Mouse (Mus musculus): ENCODE measurements around the gene Tshb.

Tshb gene

GRCm38 (mm10) chr3:102782618-102783017 lies at the start of gene Tshb:
Gene Tshb, minus strand, starts transcription at chr3:102782718.
- no peak for DNase-seq

- DNase-seq: peak; percentile 46
These were observed 21.4 kb upstream of the Tshb start for GRCm38 (mm10) chr3:102803937-102804336.

- no peak for DNase-seq
These were observed 4.9 kb upstream of the Tshb start for GRCm38 (mm10) chr3:102787369-102787768.

GRCm38 (mm10) chr3:102773018-102773417 lies 9.5 kb downstream of the Tshb start:
- no peak for DNase-seq

- DNase-seq: no peak
These were observed 17.7 kb downstream of the Tshb start for GRCm38 (mm10) chr3:102764850-102765249.

GRCm38 (mm10) chr3:102763713-102764400 lies 18.7 kb downstream of the Tshb start:
- peak; percentile 64 for DNase-seq

- DNase-seq: peak; percentile 61
These were observed 20.1 kb downstream of the Tshb start for GRCm38 (mm10) chr3:102762388-102762787.

GRCm38 (mm10) chr3:102760236-102760635 lies 22.3 kb downstream of the Tshb start:
- no peak for DNase-seq

GRCm38 (mm10) chr3:102757019-102757418 lies 25.5 kb downstream of the Tshb start:
- DNase-seq: no peak

GRCm38 (mm10) chr3:102755801-102756200 lies 26.7 kb downstream of the Tshb start:
- no peak for DNase-seq

- no peak for DNase-seq
These were observed 30.1 kb downstream of the Tshb start for GRCm38 (mm10) chr3:102752457-102752856.

- DNase-seq: no peak
These were observed 30.5 kb downstream of the Tshb start for GRCm38 (mm10) chr3:102752053-102752452.

GRCm38 (mm10) chr3:102751536-102751935 lies 31.0 kb downstream of the Tshb start:
- DNase-seq: no peak

- no peak for DNase-seq
These were observed 31.4 kb downstream of the Tshb start for GRCm38 (mm10) chr3:102751136-102751535.

- no peak for DNase-seq
These were observed 33.8 kb downstream of the Tshb start for GRCm38 (mm10) chr3:102748686-102749085.

- DNase-seq: no peak
These were observed 34.5 kb downstream of the Tshb start for GRCm38 (mm10) chr3:102748038-102748437.

- DNase-seq: no peak
These were observed 36.3 kb downstream of the Tshb start for GRCm38 (mm10) chr3:102746174-102746573.

- no peak for DNase-seq
These were observed 37.9 kb downstream of the Tshb start for GRCm38 (mm10) chr3:102744657-102745056.

GRCm38 (mm10) chr3:102743781-102744471 lies 38.6 kb downstream of the Tshb start:
- DNase-seq: no peak

GRCm38 (mm10) chr3:102743202-102743601 lies 39.3 kb downstream of the Tshb start:
- no peak for DNase-seq

- no peak for DNase-seq
These were observed 39.8 kb downstream of the Tshb start for GRCm38 (mm10) chr3:102742725-102743124.

GRCm38 (mm10) chr3:102738926-102739325 lies 43.6 kb downstream of the Tshb start:
- no peak for DNase-seq

GRCm38 (mm10) chr3:102738161-102738901 lies 44.2 kb downstream of the Tshb start:
- no peak for DNase-seq

- DNase-seq: no peak
These were observed 45.4 kb downstream of the Tshb start for GRCm38 (mm10) chr3:102737106-102737505.

Data from layer of hippocampus, adult 9-11 months (tissue).